Mouse (Mus musculus): ENCODE measurements at regions not wholly inside any gene's neighbourhood (a gene's known extent, or its start where the extent isn't known, plus 50 kb on each side); places are given as distances from the start of the nearest gene placed in this dataset.

DNA sequence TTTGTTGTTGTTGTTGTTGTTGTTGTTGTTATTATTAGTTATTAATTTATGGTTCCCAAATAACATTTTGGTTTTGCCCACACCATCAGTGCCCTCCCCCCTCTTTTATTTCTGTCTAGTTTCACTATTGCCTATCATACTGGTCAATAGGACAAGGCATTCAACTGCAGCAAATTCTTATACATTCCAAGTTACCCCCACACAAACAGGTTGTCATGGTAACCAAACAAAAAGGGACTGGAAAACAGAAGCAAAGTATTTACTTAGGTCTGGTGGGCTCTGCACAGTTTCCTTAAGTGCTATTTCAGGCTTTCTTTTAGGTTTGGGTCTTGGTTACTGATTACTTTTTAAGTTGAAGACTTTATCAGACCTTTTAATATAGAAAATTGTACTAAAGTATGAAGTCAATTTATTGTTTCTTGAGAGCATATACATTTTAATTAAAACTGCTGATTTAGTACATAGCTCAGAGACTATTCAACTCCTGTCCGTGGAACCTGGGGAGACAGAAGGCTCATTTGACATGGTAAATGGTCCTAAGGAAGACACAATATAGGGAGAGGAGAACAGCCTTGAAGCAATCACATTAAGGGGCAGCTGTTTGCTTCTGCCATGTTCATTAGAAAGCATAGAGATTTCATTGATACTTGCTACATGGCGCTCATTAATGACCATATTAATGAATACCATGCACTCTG, 90.3 kb downstream of the Brms1l start:
- peak; percentile 46 for DNase-seq (ENCODE audit: low read depth, low spot score)
